Mouse (Mus musculus) megakaryocyte progenitor cell, adult 5-6 weeks (primary cell): Measurements from ENCODE around the gene Pitpna. TPM values are rescaled to one million over a fixed set of nuclear protein-coding genes. Genes with fewer than 3 reads are reported as not detected.

ENCODE experiments used
- total RNA-seq, 2 experiments: library from RNA; stranded (forward) in 1 of 2; stranded (reverse) in 1 of 2; fragments of 157-497, 149-512 nt in 1 of 2; fragments of 200-1000 nt in 1 of 2; gene quantifications; 2 replicates each; pipeline versions ENCODE4 v1.2.3 to v1.2.4; 2015 to 2017

Pitpna gene
- total RNA-seq, 2 experiments from 2014 or later = 70.3 to 166 TPM

Other genes starting within 250 kb of the Pitpna start
- 50.1 and 53.0 TPM in 2 replicates for gene Rpa1, start 239.8 kb upstream of the Pitpna start, total RNA-seq (2015)
- 176 and 178 TPM in 2 replicates for gene Rpa1, start 239.8 kb upstream of the Pitpna start, total RNA-seq (2017)
- 2.2 and 5.1 TPM in 2 replicates for gene Smyd4, start 239.7 kb upstream of the Pitpna start, total RNA-seq (2015)
- gene Smyd4, start 239.7 kb upstream of the Pitpna start, total RNA-seq (2017) = 13.9 and 21.9 TPM in 2 replicates
- 99.9 and 117 TPM in 2 replicates for gene Serpinf1, start 165.4 kb upstream of the Pitpna start, total RNA-seq (2015)
- gene Serpinf1, start 165.4 kb upstream of the Pitpna start, total RNA-seq (2017) = 70.7 and 92.3 TPM in 2 replicates
- gene Serpinf2, start 148.5 kb upstream of the Pitpna start, total RNA-seq (2015) = 0.20 TPM in 1 of 2 replicates, not detected in the other
- gene Serpinf2, start 148.5 kb upstream of the Pitpna start, total RNA-seq (2017) = not detected in 2 replicates
- gene Wdr81, start 133.4 kb upstream of the Pitpna start, total RNA-seq (2015) = 7.1 and 8.0 TPM in 2 replicates
- gene Wdr81, start 133.4 kb upstream of the Pitpna start, total RNA-seq (2017) = 5.7 and 8.0 TPM in 2 replicates
- 16.3 and 16.5 TPM in 2 replicates for gene Tlcd2, start 126.4 kb upstream of the Pitpna start, total RNA-seq (2015)
- gene Tlcd2, start 126.4 kb upstream of the Pitpna start, total RNA-seq (2017) = 17.9 and 28.3 TPM in 2 replicates
- 147 and 148 TPM in 2 replicates for gene Prpf8, start 101.3 kb upstream of the Pitpna start, total RNA-seq (2015)
- gene Prpf8, start 101.3 kb upstream of the Pitpna start, total RNA-seq (2017) = 93.5 and 107 TPM in 2 replicates
- 0.64 TPM in 1 of 2 replicates, not detected in the other for gene Rilp, start 78.0 kb upstream of the Pitpna start, total RNA-seq (2015)
- gene Rilp, start 78.0 kb upstream of the Pitpna start, total RNA-seq (2017) = 0.24 TPM in 1 of 2 replicates, not detected in the other
- gene Scarf1, start 74.6 kb upstream of the Pitpna start, total RNA-seq (2015) = 1.7 and 3.0 TPM in 2 replicates
- gene Scarf1, start 74.6 kb upstream of the Pitpna start, total RNA-seq (2017) = 2.4 and 3.7 TPM in 2 replicates
- gene Slc43a2, start 56.4 kb upstream of the Pitpna start, total RNA-seq (2015) = 8.6 and 12.2 TPM in 2 replicates
- 8.9 and 9.9 TPM in 2 replicates for gene Slc43a2, start 56.4 kb upstream of the Pitpna start, total RNA-seq (2017)
- 38.1 and 43.0 TPM in 2 replicates for gene Inpp5k, start 42.9 kb downstream of the Pitpna start, total RNA-seq (2015)
- 21.9 and 23.7 TPM in 2 replicates for gene Inpp5k, start 42.9 kb downstream of the Pitpna start, total RNA-seq (2017)
- 11.4 and 12.2 TPM in 2 replicates for gene Myo1c, start 62.4 kb downstream of the Pitpna start, total RNA-seq (2015)
- gene Myo1c, start 62.4 kb downstream of the Pitpna start, total RNA-seq (2017) = 9.0 and 15.4 TPM in 2 replicates
- gene Crk, start 91.2 kb downstream of the Pitpna start, total RNA-seq (2015) = 32.0 and 32.6 TPM in 2 replicates
- 28.4 and 40.0 TPM in 2 replicates for gene Crk, start 91.2 kb downstream of the Pitpna start, total RNA-seq (2017)
- 610 and 625 TPM in 2 replicates for gene Ywhae, start 144.8 kb downstream of the Pitpna start, total RNA-seq (2015)
- gene Ywhae, start 144.8 kb downstream of the Pitpna start, total RNA-seq (2017) = 325 and 442 TPM in 2 replicates
- gene Doc2b, start 208.0 kb downstream of the Pitpna start, total RNA-seq (2015) = not detected in 2 replicates
- gene Doc2b, start 208.0 kb downstream of the Pitpna start, total RNA-seq (2017) = not detected in 2 replicates